Mouse (Mus musculus): ENCODE data around the gene Naa30. TPM values are rescaled to one million over a fixed set of nuclear protein-coding genes. Genes with fewer than 3 reads are reported as not detected.

Naa30 gene
- total and polyA plus RNA-seq, 3 experiments, result 15.9 to 32.6 (median 18.7) TPM

DNA sequence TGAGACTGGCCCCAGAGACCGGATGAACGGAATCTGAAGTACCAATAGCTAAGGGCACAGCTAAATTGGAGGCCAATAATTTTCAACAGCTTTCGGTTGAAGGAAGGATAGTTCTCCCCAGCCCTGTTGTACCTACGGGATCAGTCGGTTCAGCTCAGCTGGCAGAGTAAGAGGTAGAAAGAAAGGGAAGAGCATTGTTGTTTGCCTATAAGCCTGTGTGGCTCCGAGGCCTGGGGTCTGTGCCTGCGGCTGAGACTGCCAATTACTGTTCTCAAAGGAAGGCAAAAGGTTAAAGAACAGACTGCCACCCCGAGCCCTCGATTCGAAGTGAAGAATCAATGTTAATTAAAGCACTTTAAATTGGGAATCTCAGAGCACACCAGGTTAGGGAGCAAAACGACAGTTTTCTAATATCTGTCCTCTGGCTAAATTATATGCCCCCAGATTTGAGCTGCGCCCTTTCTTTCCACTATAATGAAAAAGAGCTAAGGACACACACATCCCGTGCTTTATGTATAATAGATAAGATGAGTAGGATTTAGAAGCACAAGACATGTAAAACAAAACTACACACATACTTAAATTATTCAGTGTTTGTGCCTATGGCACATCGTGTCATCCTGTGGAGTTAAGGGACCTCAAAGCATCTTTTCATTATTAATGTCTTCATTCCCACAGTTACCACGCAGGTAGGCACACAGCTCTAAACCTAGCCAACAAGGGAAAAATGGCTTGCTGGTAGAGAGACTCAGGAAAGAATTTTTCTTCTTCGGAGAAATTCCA, 13.7 kb upstream of the Naa30 start:
- Histone ChIP-seq H3K4me3 (ENCODE audit: control insufficient read depth in 1 of 2, insufficient read depth in 1 of 2, low read depth in 2 of 2, low read length in 2 of 2) (no peak overlapping the region), H3K4me1 (ENCODE audit: control insufficient read depth in 1 of 2, insufficient read depth in 2 of 2, low read length in 2 of 2) (no peaks in the 10 kb centered on the region), H3K27ac (ENCODE audit: control insufficient read depth, low read depth, low read length) (no peak overlapping the region), H3K9me3 (replicated peaks; ENCODE audit: insufficient read depth, low read length) (no peaks in the 10 kb centered on the region), H3K79me2 (ENCODE audit: control insufficient read depth, insufficient read depth, low read length, poor library complexity) (no peaks in the 10 kb centered on the region), H3K36me3 (ENCODE audit: control insufficient read depth in 1 of 2, insufficient read depth in 2 of 2, low read length in 2 of 2) (no peaks in the 10 kb centered on the region), H3K27me3 (ENCODE audit: control insufficient read depth in 1 of 2, insufficient read depth in 2 of 2, low read length in 2 of 2) (peaks cover 0 to 1% of the 10 kb centered on the region in 2 experiments; a peak in 2 of 4 replicates), H3K9ac (ENCODE audit: control insufficient read depth, low read depth, low read length, poor library complexity, severe bottlenecking) (no peak overlapping the region)
- DNase-seq (ENCODE audit: low read depth, low spot score), result no peak
- TF ChIP-seq MYC (IDR thresholded peaks at IDR 0.05; ENCODE audit: low read depth, low read length), result no peak
- no peak for TF ChIP-seq ETS1 (IDR thresholded peaks at IDR 0.05; ENCODE audit: low read depth, low read length)
- TF ChIP-seq SMC3 (IDR thresholded peaks at IDR 0.05; ENCODE audit: low read depth, low read length), result no peak
- TF ChIP-seq HCFC1 (IDR thresholded peaks at IDR 0.05; ENCODE audit: low read depth, low read length), result no peak
- TF ChIP-seq RAD21 (IDR thresholded peaks at IDR 0.05; ENCODE audit: low read depth, low read length), result no peak
- no peak for TF ChIP-seq CHD1 (IDR thresholded peaks at IDR 0.05; ENCODE audit: low read depth, low read length)
- TF ChIP-seq MAZ (IDR thresholded peaks at IDR 0.05; ENCODE audit: low read depth, low read length), result no peak
- TF ChIP-seq NRF1 (IDR thresholded peaks at IDR 0.05; ENCODE audit: insufficient read depth, low read depth, low read length, poor library complexity, severe bottlenecking), result no peak
- no peak for TF ChIP-seq POLR2AphosphoS5 (IDR thresholded peaks at IDR 0.05; ENCODE audit: borderline replicate concordance, low read depth, low read length)
- no peak for TF ChIP-seq GATA1 (IDR thresholded peaks at IDR 0.05; ENCODE audit: low read depth, low read length)
- TF ChIP-seq ZNF384 (IDR thresholded peaks at IDR 0.05; ENCODE audit: low read depth, low read length), result no peak

DNA sequence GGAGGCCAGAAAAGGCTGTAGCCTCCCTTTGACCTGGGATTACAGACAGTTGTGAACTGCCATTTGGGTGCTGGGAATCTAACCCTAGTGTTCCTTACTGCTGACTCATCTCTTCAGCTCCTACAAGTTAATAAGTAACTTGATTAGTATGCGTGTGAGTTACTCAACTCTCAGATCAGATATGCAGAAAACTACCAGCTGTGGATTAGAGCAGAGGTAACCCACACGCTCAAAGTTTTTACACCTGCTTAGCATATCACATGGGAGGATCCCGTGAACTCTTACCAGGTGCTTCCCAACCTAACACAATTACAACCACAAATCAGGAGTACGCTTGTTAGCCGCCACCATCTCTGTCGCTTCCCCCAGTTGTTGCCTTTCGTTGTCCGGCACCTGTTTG, 740 bp upstream of the Naa30 start:
- no peak overlapping the region for H3K27ac ChIP-seq (ENCODE audit: control insufficient read depth, low read depth, low read length)
- no peaks in the 10 kb centered on the region for H3K27me3 ChIP-seq (ENCODE audit: control insufficient read depth in 1 of 2, insufficient read depth in 2 of 2, low read length in 2 of 2)
- no peak for DNase-seq (ENCODE audit: low read depth, low spot score)
- no peak for TF ChIP-seq MYC (IDR thresholded peaks at IDR 0.05; ENCODE audit: low read depth, low read length)
- TF ChIP-seq GATA1 (IDR thresholded peaks at IDR 0.05; ENCODE audit: low read depth, low read length), result 0 out of 2 replicates have a peak, but pooled peaks have one; percentile 25
- TF ChIP-seq SIN3A (IDR thresholded peaks at IDR 0.05; ENCODE audit: low read length), result no peak
- no peak for TF ChIP-seq BHLHE40 (IDR thresholded peaks at IDR 0.05; ENCODE audit: borderline replicate concordance, low read depth, low read length)
- TF ChIP-seq USF2 (IDR thresholded peaks at IDR 0.05; ENCODE audit: borderline replicate concordance in 1 of 2, insufficient read depth in 1 of 2, low read depth in 1 of 2, low read length in 2 of 2), result no peak
- TF ChIP-seq MYB (IDR thresholded peaks at IDR 0.05; ENCODE audit: low read depth, low read length), result no peak
- TF ChIP-seq ETS1 (IDR thresholded peaks at IDR 0.05; ENCODE audit: low read depth, low read length), result peak; percentile 32; the same call in 1 of the 2 replicates
- H3K9me3 ChIP-seq (replicated peaks; ENCODE audit: insufficient read depth, low read length), result no peaks in the 10 kb centered on the region
- peak overlapping the region; percentile 61 for H3K9ac ChIP-seq (ENCODE audit: control insufficient read depth, low read depth, low read length, poor library complexity, severe bottlenecking)
- peak overlapping the region; percentile 58 to 71 for H3K4me3 ChIP-seq (ENCODE audit: control insufficient read depth in 1 of 2, insufficient read depth in 1 of 2, low read depth in 2 of 2, low read length in 2 of 2)
- peaks cover 28% of the 10 kb centered on the region for H3K79me2 ChIP-seq (ENCODE audit: control insufficient read depth, insufficient read depth, low read length, poor library complexity)
- H3K4me1 ChIP-seq (ENCODE audit: control insufficient read depth in 1 of 2, insufficient read depth in 2 of 2, low read length in 2 of 2), result peaks cover 12 to 14% of the 10 kb centered on the region in 2 experiments
- H3K36me3 ChIP-seq (ENCODE audit: control insufficient read depth in 1 of 2, insufficient read depth in 2 of 2, low read length in 2 of 2), result peaks cover 7 to 24% of the 10 kb centered on the region in 2 experiments

Measured in MEL (cell line).